Mouse (Mus musculus): ENCODE results near the gene Clcf1. TPM values are rescaled to one million over a fixed set of nuclear protein-coding genes. Genes with fewer than 3 reads are reported as not detected.

Clcf1 gene
- polyA plus RNA-seq, 1 experiment from 2014 or later: 0.78 TPM

- peaks cover 49% of the 10 kb centered on the region for H3K27me3 ChIP-seq (replicated peaks)
- 38% methylated on average over 4 of the region's 4 CpGs for WGBS
- no peak overlapping the region for H3K4me3 ChIP-seq (replicated peaks)
Observed at GRCm38 (mm10) chr19:4211891-4212588, 2.0 kb upstream of the Clcf1 start.

GRCm38 (mm10) chr19:4213524-4213974 lies 489 bp upstream of the Clcf1 start:
- Histone ChIP-seq H3K4me1 (peaks cover 37% of the 10 kb centered on the region), H3K27me3 (replicated peaks) (peaks cover 63% of the 10 kb centered on the region), H3K27ac (replicated peaks) (no peak overlapping the region), H3K4me2 (peak overlapping the region; percentile 96), H3K4me3 (replicated peaks) (peak overlapping the region; percentile 51), H3K36me3 (no peaks in the 10 kb centered on the region), H3K9me3 (replicated peaks) (no peaks in the 10 kb centered on the region), H3K9ac (replicated peaks) (no peak overlapping the region)
- no peak for ATAC-seq (ENCODE audit: low FRiP score)
- 6% methylated on average over 9 of the region's 9 CpGs for WGBS

More at GRCm38 (mm10) chr19:4211891-4212588, 2.0 kb upstream of the Clcf1 start:
- Histone ChIP-seq H3K9ac (replicated peaks) (no peak overlapping the region), H3K27ac (replicated peaks) (no peak overlapping the region), H3K9me3 (replicated peaks) (no peaks in the 10 kb centered on the region), H3K36me3 (no peaks in the 10 kb centered on the region), H3K4me1 (peaks cover 37% of the 10 kb centered on the region), H3K4me2 (no peak overlapping the region)
- ATAC-seq (ENCODE audit: low FRiP score): no peak

GRCm38 (mm10) chr19:4214771-4215450 lies 873 bp downstream of the Clcf1 start:
- Histone ChIP-seq H3K36me3 (no peaks in the 10 kb centered on the region), H3K4me1 (peaks cover 39% of the 10 kb centered on the region), H3K4me3 (replicated peaks) (peak overlapping the region; percentile 51), H3K9me3 (replicated peaks) (no peaks in the 10 kb centered on the region), H3K9ac (replicated peaks) (peak overlapping the region; percentile 56), H3K27me3 (replicated peaks) (peaks cover 63% of the 10 kb centered on the region), H3K4me2 (peak overlapping the region; percentile 96), H3K27ac (replicated peaks) (0 out of 2 replicates have a peak overlapping the region, but pooled peaks have one; percentile 38)
- whole genome bisulfite sequencing: 0% methylated on average over 46 of the region's 81 CpGs
- ATAC-seq (ENCODE audit: low FRiP score): peak; percentile 16; the same call in 1 of the 2 replicates

GRCm38 (mm10) chr19:4215451-4215840 lies 1.4 kb downstream of the Clcf1 start:
- Histone ChIP-seq H3K27me3 (replicated peaks) (peaks cover 62% of the 10 kb centered on the region), H3K4me3 (replicated peaks) (peak overlapping the region; percentile 51), H3K36me3 (no peaks in the 10 kb centered on the region), H3K9ac (replicated peaks) (peak overlapping the region; percentile 56), H3K4me1 (peaks cover 45% of the 10 kb centered on the region), H3K27ac (replicated peaks) (no peak overlapping the region), H3K4me2 (peak overlapping the region; percentile 96), H3K9me3 (replicated peaks) (no peaks in the 10 kb centered on the region)
- no peak for ATAC-seq (ENCODE audit: low FRiP score)
- 4% methylated on average over 15 of the region's 21 CpGs for WGBS

- H3K9me3 ChIP-seq (replicated peaks): no peaks in the 10 kb centered on the region
- H3K4me2 ChIP-seq: peak overlapping the region; percentile 96
- no peak overlapping the region; the same call in 1 of the 2 replicates for H3K27ac ChIP-seq (replicated peaks)
- H3K36me3 ChIP-seq: no peaks in the 10 kb centered on the region
- H3K9ac ChIP-seq (replicated peaks): 0 out of 2 replicates have a peak overlapping the region, but pooled peaks have one; percentile 23
- WGBS: 26% methylated on average over 14 of the region's 14 CpGs
- no peak for ATAC-seq (ENCODE audit: low FRiP score)
- peaks cover 57% of the 10 kb centered on the region for H3K27me3 ChIP-seq (replicated peaks)
- peaks cover 52% of the 10 kb centered on the region for H3K4me1 ChIP-seq
- H3K4me3 ChIP-seq (replicated peaks): 0 out of 2 replicates have a peak overlapping the region, but pooled peaks have one; percentile 6
Observed at GRCm38 (mm10) chr19:4216041-4216685, 2.1 kb downstream of the Clcf1 start.

- H3K27me3 ChIP-seq (replicated peaks): peaks cover 48% of the 10 kb centered on the region
- WGBS: 23% methylated on average over 5 of the region's 5 CpGs
Observed at GRCm38 (mm10) chr19:4217140-4217539, 3.1 kb downstream of the Clcf1 start.

GRCm38 (mm10) chr19:4217855-4218254 lies 3.8 kb downstream of the Clcf1 start:
- Histone ChIP-seq H3K4me2 (no peak overlapping the region), H3K27ac (replicated peaks) (no peak overlapping the region), H3K36me3 (no peaks in the 10 kb centered on the region), H3K9ac (replicated peaks) (no peak overlapping the region), H3K4me1 (peaks cover 62% of the 10 kb centered on the region), H3K9me3 (replicated peaks) (no peaks in the 10 kb centered on the region), H3K4me3 (replicated peaks) (no peak overlapping the region), H3K27me3 (replicated peaks) (peaks cover 43% of the 10 kb centered on the region)
- no peak for ATAC-seq (ENCODE audit: low FRiP score)
- WGBS: 47% methylated on average over 3 of the region's 3 CpGs

More at GRCm38 (mm10) chr19:4217140-4217539, 3.1 kb downstream of the Clcf1 start:
- Histone ChIP-seq H3K9ac (replicated peaks) (no peak overlapping the region), H3K4me2 (no peak overlapping the region), H3K4me3 (replicated peaks) (no peak overlapping the region), H3K36me3 (no peaks in the 10 kb centered on the region), H3K27ac (replicated peaks) (no peak overlapping the region), H3K4me1 (peaks cover 59% of the 10 kb centered on the region), H3K9me3 (replicated peaks) (no peaks in the 10 kb centered on the region)
- no peak for ATAC-seq (ENCODE audit: low FRiP score)

GRCm38 (mm10) chr19:4218293-4218692 lies 4.3 kb downstream of the Clcf1 start:
- Histone ChIP-seq H3K9me3 (replicated peaks) (no peaks in the 10 kb centered on the region), H3K36me3 (no peaks in the 10 kb centered on the region), H3K9ac (replicated peaks) (no peak overlapping the region), H3K4me3 (replicated peaks) (no peak overlapping the region), H3K4me1 (peaks cover 57% of the 10 kb centered on the region), H3K27ac (replicated peaks) (no peak overlapping the region), H3K27me3 (replicated peaks) (peaks cover 39% of the 10 kb centered on the region), H3K4me2 (no peak overlapping the region)
- 92% methylated on average over 6 of the region's 11 CpGs for WGBS
- no peak for ATAC-seq (ENCODE audit: low FRiP score)

- H3K4me1 ChIP-seq: peaks cover 53% of the 10 kb centered on the region
- H3K9ac ChIP-seq (replicated peaks): no peak overlapping the region
- no peaks in the 10 kb centered on the region for H3K36me3 ChIP-seq
- no peak for ATAC-seq (ENCODE audit: low FRiP score)
- 85% methylated on average over 1 of the region's 1 CpGs for WGBS
- no peak overlapping the region for H3K4me2 ChIP-seq
- H3K27me3 ChIP-seq (replicated peaks): peaks cover 34% of the 10 kb centered on the region
- H3K4me3 ChIP-seq (replicated peaks): no peak overlapping the region
- no peak overlapping the region for H3K27ac ChIP-seq (replicated peaks)
- H3K9me3 ChIP-seq (replicated peaks): no peaks in the 10 kb centered on the region
Observed at GRCm38 (mm10) chr19:4218784-4219183, 4.7 kb downstream of the Clcf1 start.

- H3K27ac ChIP-seq (replicated peaks): no peak overlapping the region
- peaks cover 41% of the 10 kb centered on the region for H3K4me1 ChIP-seq
- H3K4me3 ChIP-seq (replicated peaks): no peak overlapping the region
- no peaks in the 10 kb centered on the region for H3K9me3 ChIP-seq (replicated peaks)
- WGBS: 82% methylated on average over 6 of the region's 6 CpGs
- H3K9ac ChIP-seq (replicated peaks): no peak overlapping the region
- peaks cover 27% of the 10 kb centered on the region for H3K27me3 ChIP-seq (replicated peaks)
- H3K4me2 ChIP-seq: no peak overlapping the region
- ATAC-seq (ENCODE audit: low FRiP score): no peak
- H3K36me3 ChIP-seq: no peaks in the 10 kb centered on the region
Observed at GRCm38 (mm10) chr19:4219943-4220342, 5.9 kb downstream of the Clcf1 start.

GRCm38 (mm10) chr19:4220416-4220815 lies 6.4 kb downstream of the Clcf1 start:
- no peak overlapping the region for H3K4me3 ChIP-seq (replicated peaks)
- WGBS: 45% methylated on average over 4 of the region's 4 CpGs
- no peak overlapping the region for H3K4me2 ChIP-seq
- peaks cover 27% of the 10 kb centered on the region for H3K27me3 ChIP-seq (replicated peaks)
- no peaks in the 10 kb centered on the region for H3K9me3 ChIP-seq (replicated peaks)
- ATAC-seq (ENCODE audit: low FRiP score): no peak
- peaks cover 36% of the 10 kb centered on the region for H3K4me1 ChIP-seq
- no peaks in the 10 kb centered on the region for H3K36me3 ChIP-seq
- H3K27ac ChIP-seq (replicated peaks): no peak overlapping the region
- no peak overlapping the region for H3K9ac ChIP-seq (replicated peaks)
